14 mouse cellular contexts compared by ENCODE assay signal in genomic region chr2:178642137-178643052, GRCm38 (mm10).
DNase-seq lines count a peak whose midpoint lies in the region; ATAC-seq lines count a peak whose summit lies in the region.
"Had no signal": no experiment of that assay in that cellular context is flagged by ENCODE, and none has a peak within 500 bp of the region (broad histone marks: within the 10 kb centered on the region; RNA-seq: fewer than 3 reads in every experiment).

No protein-coding gene starts in this region.

- DNase-seq in embryonic facial prominence, embryonic 14.5 days (ENCODE audit: low spot score) = no peak
- no peak for DNase-seq in left cerebral cortex, postnatal 4 days
- no peak for DNase-seq in T-cell, adult 2 months (ENCODE audit: low spot score)
- no peak for DNase-seq in thymus, postnatal 4 days
- DNase-seq: cerebellum, postnatal 36 days; gastrocnemius, postnatal 14 days had no signal

- no peak overlapping the region for H3K4me3 ChIP-seq in hindbrain, embryonic 12.5 days
- no peak overlapping the region for H3K4me3 ChIP-seq in hindbrain, embryonic 16.5 days (ENCODE audit: low read length)
- no peak overlapping the region for H3K4me3 ChIP-seq in embryonic facial prominence, embryonic 14.5 days (ENCODE audit: low read depth, low read length)
- no peak overlapping the region for H3K4me3 ChIP-seq in intestine, embryonic 15.5 days (replicated peaks)
- H3K4me3 ChIP-seq in midbrain, embryonic 13.5 days (replicated peaks) = no peak overlapping the region
- H3K4me3 ChIP-seq: heart, embryonic 12.5 days; layer of hippocampus, adult 2 months; limb, embryonic 10.5 days had no signal

- WGBS in hindbrain, embryonic 12.5 days = 37% methylated on average over 16 of the region's 16 CpGs
- WGBS in hindbrain, embryonic 16.5 days = 23% methylated on average over 16 of the region's 16 CpGs
- WGBS in embryonic facial prominence, embryonic 14.5 days = 56% methylated on average over 16 of the region's 16 CpGs
- 35% methylated on average over 16 of the region's 16 CpGs for WGBS in intestine, embryonic 15.5 days
- 33% methylated on average over 16 of the region's 16 CpGs for WGBS in midbrain, embryonic 13.5 days

- H3K9me3 ChIP-seq in hindbrain, embryonic 12.5 days (replicated peaks) = no peaks in the 10 kb centered on the region
- H3K9me3 ChIP-seq in hindbrain, embryonic 16.5 days (ENCODE audit: control insufficient read depth, low read length) = no peaks in the 10 kb centered on the region
- H3K9me3 ChIP-seq in embryonic facial prominence, embryonic 14.5 days (ENCODE audit: control insufficient read depth, low read length) = no peaks in the 10 kb centered on the region
- H3K9me3 ChIP-seq in intestine, embryonic 15.5 days = no peaks in the 10 kb centered on the region
- no peaks in the 10 kb centered on the region for H3K9me3 ChIP-seq in midbrain, embryonic 13.5 days
- H3K9me3 ChIP-seq: heart, embryonic 12.5 days; limb, embryonic 10.5 days had no signal

- no peak overlapping the region for H3K4me2 ChIP-seq in hindbrain, embryonic 12.5 days (replicated peaks)
- H3K4me2 ChIP-seq in hindbrain, embryonic 16.5 days (ENCODE audit: low read length) = no peak overlapping the region
- no peak overlapping the region for H3K4me2 ChIP-seq in embryonic facial prominence, embryonic 14.5 days (ENCODE audit: low read depth, low read length)
- peak overlapping the region; percentile 7; the same call in 1 of the 2 replicates for H3K4me2 ChIP-seq in intestine, embryonic 15.5 days (replicated peaks)
- no peak overlapping the region for H3K4me2 ChIP-seq in midbrain, embryonic 13.5 days (replicated peaks)
- H3K4me2 ChIP-seq: heart, embryonic 12.5 days had no signal

- H3K27ac ChIP-seq in hindbrain, embryonic 12.5 days = no peak overlapping the region
- no peak overlapping the region for H3K27ac ChIP-seq in hindbrain, embryonic 16.5 days (ENCODE audit: low read depth, low read length)
- no peak overlapping the region for H3K27ac ChIP-seq in embryonic facial prominence, embryonic 14.5 days (replicated peaks; ENCODE audit: low read depth, low read length)
- H3K27ac ChIP-seq in intestine, embryonic 15.5 days = peak overlapping the region; percentile 67
- no peak overlapping the region for H3K27ac ChIP-seq in midbrain, embryonic 13.5 days
- H3K27ac ChIP-seq: layer of hippocampus, adult 2 months; limb, embryonic 10.5 days; macrophage had no signal

- intact Hi-C loops in left cerebral cortex, postnatal 4 days (cut with DNase I) = no loop called here

- no peaks in the 10 kb centered on the region for H3K36me3 ChIP-seq in hindbrain, embryonic 12.5 days
- H3K36me3 ChIP-seq in hindbrain, embryonic 16.5 days (ENCODE audit: control insufficient read depth, insufficient read depth, low read length) = no peaks in the 10 kb centered on the region
- H3K36me3 ChIP-seq in embryonic facial prominence, embryonic 14.5 days (ENCODE audit: control insufficient read depth, insufficient read depth, low read length) = no peaks in the 10 kb centered on the region
- no peaks in the 10 kb centered on the region for H3K36me3 ChIP-seq in intestine, embryonic 15.5 days
- H3K36me3 ChIP-seq in midbrain, embryonic 13.5 days = no peaks in the 10 kb centered on the region
- H3K36me3 ChIP-seq: heart, embryonic 12.5 days; limb, embryonic 10.5 days had no signal

- ATAC-seq in hindbrain, embryonic 12.5 days (ENCODE audit: low FRiP score) = 0 out of 2 replicates have a peak, but pooled peaks have one; percentile 52
- ATAC-seq in hindbrain, embryonic 16.5 days = no peak
- 0 out of 2 replicates have a peak, but pooled peaks have one; percentile 30 for ATAC-seq in embryonic facial prominence, embryonic 14.5 days (ENCODE audit: low read depth)
- peak; percentile 50 for ATAC-seq in intestine, embryonic 15.5 days
- ATAC-seq in midbrain, embryonic 13.5 days = peak; percentile 43

- H3K4me1 ChIP-seq in hindbrain, embryonic 12.5 days = peaks cover 4% of the 10 kb centered on the region
- peaks cover 3% of the 10 kb centered on the region for H3K4me1 ChIP-seq in hindbrain, embryonic 16.5 days (ENCODE audit: control insufficient read depth, insufficient read depth, low read depth, low read length)
- H3K4me1 ChIP-seq in embryonic facial prominence, embryonic 14.5 days (ENCODE audit: control insufficient read depth, insufficient read depth, low read length) = no peaks in the 10 kb centered on the region
- H3K4me1 ChIP-seq in intestine, embryonic 15.5 days (replicated peaks) = 0 out of 2 replicates have a peak, but pooled peaks cover 9% of the 10 kb centered on the region
- peaks cover 5% of the 10 kb centered on the region for H3K4me1 ChIP-seq in midbrain, embryonic 13.5 days (replicated peaks)
- H3K4me1 ChIP-seq: heart, embryonic 12.5 days had no signal

- H3K27me3 ChIP-seq in hindbrain, embryonic 12.5 days = 0 out of 2 replicates have a peak, but pooled peaks cover 5% of the 10 kb centered on the region
- no peaks in the 10 kb centered on the region; the same call in 1 of the 2 replicates for H3K27me3 ChIP-seq in hindbrain, embryonic 16.5 days (replicated peaks; ENCODE audit: control insufficient read depth, insufficient read depth, low read length)
- no peaks in the 10 kb centered on the region for H3K27me3 ChIP-seq in embryonic facial prominence, embryonic 14.5 days (replicated peaks; ENCODE audit: control insufficient read depth, insufficient read depth, low read length)
- H3K27me3 ChIP-seq in intestine, embryonic 15.5 days (replicated peaks) = no peaks in the 10 kb centered on the region
- peaks cover 3% of the 10 kb centered on the region; the same call in 1 of the 2 replicates for H3K27me3 ChIP-seq in midbrain, embryonic 13.5 days
- H3K27me3 ChIP-seq: heart, embryonic 12.5 days had no signal

- no peak overlapping the region for H3K9ac ChIP-seq in hindbrain, embryonic 12.5 days
- H3K9ac ChIP-seq in hindbrain, embryonic 16.5 days (ENCODE audit: low read depth, low read length) = no peak overlapping the region
- H3K9ac ChIP-seq in embryonic facial prominence, embryonic 14.5 days (ENCODE audit: low read depth, low read length) = no peak overlapping the region
- H3K9ac ChIP-seq in intestine, embryonic 15.5 days = no peak overlapping the region
- no peak overlapping the region for H3K9ac ChIP-seq in midbrain, embryonic 13.5 days (replicated peaks)
- H3K9ac ChIP-seq: heart, embryonic 12.5 days had no signal
